Mouse (Mus musculus) limb, embryonic 11.5 days (tissue): ENCODE measurements around the gene Wdr18. TPM values are rescaled to one million over a fixed set of nuclear protein-coding genes. Genes with fewer than 3 reads are reported as not detected.

ENCODE experiments used
- ATAC-seq: fragments of 200-750 bp; cut with Nextera tagmentation; 2 replicates; pipeline ENCODE4 v1.8.0; 2017; ENCODE audit warnings: low read depth; ENCODE audit not compliant: insufficient number of reproducible peaks, low FRiP score, low TSS enrichment
- DNase-seq: peaks from one replicate; pipeline ENCODE4 v3.0.0-alpha.2; 2015; ENCODE audit warnings: low spot score
- H3K27ac ChIP-seq: fragments of 300-500 bp; sonication (generic); replicated peaks from 2 replicates; pipeline ENCODE4 v1.5.1; 2014; ENCODE audit warnings: low read depth, mild to moderate bottlenecking, low read length
- H3K27me3 ChIP-seq: fragments of 300-500 bp; sonication (generic); 2 replicates; pipeline ENCODE4 v1.6.1; 2014; ENCODE audit warnings: mild to moderate bottlenecking, low read length, mixed read lengths; ENCODE audit not compliant: control insufficient read depth, insufficient read depth
- H3K36me3 ChIP-seq: fragments of 300-500 bp; sonication (generic); 2 replicates; pipeline ENCODE4 v1.6.1; 2014; ENCODE audit warnings: mild to moderate bottlenecking, low read length, moderate library complexity, mixed read lengths; ENCODE audit not compliant: control insufficient read depth, insufficient read depth
- H3K4me1 ChIP-seq: fragments of 300-500 bp; sonication (generic); 2 replicates; pipeline ENCODE4 v1.6.1; 2014; ENCODE audit warnings: low read length, mixed read lengths; ENCODE audit not compliant: control insufficient read depth, insufficient read depth
- H3K4me2 ChIP-seq: fragments of 300-500 bp; sonication (generic); 2 replicates; pipeline ENCODE4 v1.6.1; 2014; ENCODE audit warnings: low read depth, mild to moderate bottlenecking, moderate library complexity; ENCODE audit not compliant: severe bottlenecking
- H3K4me3 ChIP-seq: fragments of 300-500 bp; sonication (generic); 2 replicates; pipeline ENCODE4 v1.5.1; 2014; ENCODE audit warnings: low read depth, low read length
- H3K9ac ChIP-seq: fragments of 300-500 bp; sonication (generic); 2 replicates; pipeline ENCODE4 v1.6.1; 2014; ENCODE audit warnings: mild to moderate bottlenecking, low read length
- H3K9me3 ChIP-seq: fragments of 300-500 bp; sonication (generic); 2 replicates; pipeline ENCODE4 v1.6.1; 2016; ENCODE audit warnings: low read length; ENCODE audit not compliant: control insufficient read depth
- WGBS: fragments of 180-500 bp; shearing (Covaris S2); extraction: QIAGEN DNeasy Blood & Tissue Kit; methylation state at CpG from one replicate; pipeline ENCODE4 v1.1.7; 2014; 5-methylcytosine and 5-hydroxymethylcytosine counted together
- polyA plus RNA-seq: library from polyadenylated mRNA; unstranded; fragments of >200 nt; fragmentation: Nextera tagmentation; extraction: Ambion mirVana; gene quantifications from 2 replicates; pipeline ENCODE4 v1.2.1, GENCODE M21; 2014

Gene Wdr18
- polyA plus RNA-seq, 1 experiment from 2014 or later, result 144 TPM

- Histone ChIP-seq H3K9me3 (peaks cover 3% of the 10 kb centered on the region; the same call in 1 of the 2 replicates), H3K4me2 (peak overlapping the region; percentile 95), H3K36me3 (no peaks in the 10 kb centered on the region), H3K4me3 (no peak overlapping the region; the same call in 1 of the 2 replicates), H3K27me3 (peaks cover 54% of the 10 kb centered on the region), H3K9ac (peak overlapping the region; percentile 92; the same call in 1 of the 2 replicates), H3K4me1 (peaks cover 39% of the 10 kb centered on the region), H3K27ac (no peak overlapping the region)
- DNase-seq (no peak), ATAC-seq (no peak)
- whole genome bisulfite sequencing, result 53% methylated on average over 5 of the region's 5 CpGs
These were observed 42.3 kb upstream of the Wdr18 start for GRCm38 (mm10) chr10:79917532-79918100.

DNA sequence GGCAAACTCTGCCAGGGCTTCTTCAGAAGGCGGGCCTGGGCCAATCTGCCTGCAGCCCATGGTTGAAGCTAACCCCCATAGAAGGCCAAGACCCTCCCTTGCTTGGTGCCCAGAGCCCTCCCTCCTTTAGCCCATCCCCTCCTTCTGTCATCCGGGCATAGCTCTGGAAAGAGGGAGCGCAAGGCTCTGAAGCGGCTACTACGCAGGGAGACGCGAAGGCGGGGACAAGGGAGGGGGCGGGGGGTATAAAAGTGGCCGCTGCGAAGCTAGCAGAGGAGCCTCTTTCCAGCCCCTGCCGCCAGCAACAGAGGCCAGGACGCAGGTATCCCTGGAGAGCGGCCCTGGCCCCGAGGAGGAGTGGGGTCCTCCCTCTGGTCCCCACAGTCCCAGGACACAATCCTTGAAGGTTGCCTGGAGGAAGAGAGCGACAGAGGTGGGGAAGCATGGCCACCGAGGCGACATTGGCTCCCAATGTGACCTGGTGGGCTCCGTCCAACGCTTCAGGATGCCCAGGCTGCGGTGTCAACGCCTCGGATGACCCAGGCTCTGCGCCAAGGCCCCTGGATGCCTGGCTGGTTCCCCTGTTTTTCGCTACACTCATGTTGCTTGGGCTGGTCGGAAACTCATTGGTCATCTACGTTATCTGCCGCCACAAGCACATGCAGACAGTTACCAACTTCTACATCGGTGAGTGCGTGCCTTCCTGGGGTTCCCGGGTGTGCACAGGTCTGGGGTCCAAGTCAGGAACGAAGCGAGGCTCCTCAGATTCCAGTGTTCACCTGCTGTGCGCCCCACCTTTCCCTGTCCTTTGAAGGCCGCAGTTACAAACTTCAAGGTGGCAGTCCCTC lies 41.5 kb upstream of the Wdr18 start:
- peaks cover 61% of the 10 kb centered on the region for H3K27me3 ChIP-seq
- H3K9me3 ChIP-seq, result peaks cover 3% of the 10 kb centered on the region; the same call in 1 of the 2 replicates
- peak overlapping the region; percentile 30; the same call in 1 of the 2 replicates for H3K9ac ChIP-seq
- DNase-seq, result peak; percentile 34
- H3K4me2 ChIP-seq, result peak overlapping the region; percentile 37
- no peak for ATAC-seq
- H3K36me3 ChIP-seq, result no peaks in the 10 kb centered on the region
- WGBS, result 5% methylated on average over 35 of the region's 35 CpGs
- H3K4me1 ChIP-seq, result peaks cover 39% of the 10 kb centered on the region
- peak overlapping the region; percentile 20 for H3K4me3 ChIP-seq
- H3K27ac ChIP-seq, result no peak overlapping the region

- peak overlapping the region; percentile 10; the same call in 1 of the 2 replicates for H3K4me3 ChIP-seq
- H3K36me3 ChIP-seq, result no peaks in the 10 kb centered on the region
- ATAC-seq (no peak), DNase-seq (no peak)
- H3K4me1 ChIP-seq, result peaks cover 39% of the 10 kb centered on the region
- H3K9ac ChIP-seq, result no peak overlapping the region
- H3K27ac ChIP-seq, result no peak overlapping the region
- H3K9me3 ChIP-seq, result peaks cover 3% of the 10 kb centered on the region; the same call in 1 of the 2 replicates
- 3% methylated on average over 20 of the region's 21 CpGs for WGBS
- peak overlapping the region; percentile 10; the same call in 1 of the 2 replicates for H3K4me2 ChIP-seq
- peaks cover 61% of the 10 kb centered on the region for H3K27me3 ChIP-seq
These were observed 40.6 kb upstream of the Wdr18 start for GRCm38 (mm10) chr10:79919251-79919849.

- Histone ChIP-seq H3K9ac (no peak overlapping the region; the same call in 1 of the 2 replicates), H3K4me2 (peak overlapping the region; percentile 2; the same call in 1 of the 2 replicates), H3K4me3 (peak overlapping the region; percentile 25), H3K9me3 (peaks cover 3% of the 10 kb centered on the region; the same call in 1 of the 2 replicates), H3K4me1 (peaks cover 39% of the 10 kb centered on the region), H3K27me3 (peaks cover 61% of the 10 kb centered on the region), H3K27ac (no peak overlapping the region), H3K36me3 (no peaks in the 10 kb centered on the region)
- 20% methylated on average over 26 of the region's 26 CpGs for WGBS
- DNase-seq, result peak; percentile 35
- ATAC-seq, result 0 out of 2 replicates have a peak, but pooled peaks have one; percentile 2
These were observed 39.7 kb upstream of the Wdr18 start for GRCm38 (mm10) chr10:79920056-79920890.

DNA sequence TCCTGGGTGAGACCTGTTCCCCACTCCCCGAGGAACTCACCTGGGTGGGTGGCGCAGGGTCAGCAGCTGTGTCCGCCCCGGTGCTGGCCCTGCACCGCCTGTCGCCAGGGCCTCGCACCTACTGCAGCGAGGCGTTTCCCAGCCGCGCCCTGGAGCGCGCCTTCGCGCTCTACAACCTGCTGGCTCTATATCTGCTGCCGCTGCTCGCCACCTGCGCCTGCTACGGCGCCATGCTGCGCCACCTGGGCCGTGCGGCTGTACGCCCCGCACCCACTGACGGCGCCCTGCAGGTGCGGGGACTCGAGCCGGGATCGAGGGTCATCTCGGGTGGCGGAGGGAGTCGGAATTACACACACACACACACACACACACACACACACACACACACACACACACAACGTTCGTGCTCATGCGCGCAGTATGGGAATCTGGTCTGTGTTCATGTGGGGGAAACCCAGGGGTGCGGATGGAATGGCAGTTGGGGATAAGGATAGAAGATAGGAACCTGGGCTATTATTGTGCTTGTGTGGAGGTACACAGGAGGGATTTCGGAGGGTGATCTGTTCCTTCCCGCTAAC lies 38.9 kb upstream of the Wdr18 start, which contains the start of gene R3hdm4:
Gene R3hdm4, minus strand, starts transcription at position 251 of the 578 bp plus-strand sequence.
- H3K4me1 ChIP-seq, result peaks cover 37% of the 10 kb centered on the region
- peaks cover 3% of the 10 kb centered on the region; the same call in 1 of the 2 replicates for H3K9me3 ChIP-seq
- peak within 1 kb of the TSS; percentile 25 for H3K4me3 ChIP-seq
- DNase-seq, result no peak
- no peak within 1 kb of the TSS for H3K27ac ChIP-seq
- no peak for ATAC-seq
- no peaks in the 10 kb centered on the region for H3K36me3 ChIP-seq
- peak within 1 kb of the TSS; percentile 43 for H3K9ac ChIP-seq
- 6% methylated on average over 41 of the region's 41 CpGs for WGBS
- H3K27me3 ChIP-seq, result peaks cover 61% of the 10 kb centered on the region
- peak within 1 kb of the TSS; percentile 45 for H3K4me2 ChIP-seq

DNA sequence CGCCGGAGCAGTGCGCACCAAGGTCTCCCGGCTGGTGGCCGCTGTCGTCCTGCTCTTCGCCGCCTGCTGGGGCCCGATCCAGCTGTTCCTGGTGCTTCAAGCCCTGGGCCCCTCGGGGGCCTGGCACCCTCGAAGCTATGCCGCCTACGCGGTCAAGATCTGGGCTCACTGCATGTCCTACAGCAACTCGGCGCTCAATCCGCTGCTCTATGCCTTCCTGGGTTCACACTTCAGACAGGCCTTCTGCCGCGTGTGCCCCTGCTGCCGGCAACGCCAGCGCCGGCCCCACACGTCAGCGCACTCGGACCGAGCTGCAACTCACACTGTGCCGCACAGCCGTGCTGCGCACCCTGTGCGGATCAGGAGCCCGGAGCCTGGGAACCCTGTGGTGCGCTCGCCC lies 38.4 kb upstream of the Wdr18 start:
- Histone ChIP-seq H3K9me3 (peaks cover 3% of the 10 kb centered on the region; the same call in 1 of the 2 replicates), H3K9ac (peak overlapping the region; percentile 43), H3K27me3 (peaks cover 61% of the 10 kb centered on the region), H3K27ac (no peak overlapping the region), H3K4me3 (peak overlapping the region; percentile 25), H3K36me3 (no peaks in the 10 kb centered on the region), H3K4me1 (peaks cover 39% of the 10 kb centered on the region), H3K4me2 (peak overlapping the region; percentile 45)
- ATAC-seq, result no peak
- DNase-seq, result peak; percentile 49
- WGBS, result 2% methylated on average over 34 of the region's 34 CpGs

DNA sequence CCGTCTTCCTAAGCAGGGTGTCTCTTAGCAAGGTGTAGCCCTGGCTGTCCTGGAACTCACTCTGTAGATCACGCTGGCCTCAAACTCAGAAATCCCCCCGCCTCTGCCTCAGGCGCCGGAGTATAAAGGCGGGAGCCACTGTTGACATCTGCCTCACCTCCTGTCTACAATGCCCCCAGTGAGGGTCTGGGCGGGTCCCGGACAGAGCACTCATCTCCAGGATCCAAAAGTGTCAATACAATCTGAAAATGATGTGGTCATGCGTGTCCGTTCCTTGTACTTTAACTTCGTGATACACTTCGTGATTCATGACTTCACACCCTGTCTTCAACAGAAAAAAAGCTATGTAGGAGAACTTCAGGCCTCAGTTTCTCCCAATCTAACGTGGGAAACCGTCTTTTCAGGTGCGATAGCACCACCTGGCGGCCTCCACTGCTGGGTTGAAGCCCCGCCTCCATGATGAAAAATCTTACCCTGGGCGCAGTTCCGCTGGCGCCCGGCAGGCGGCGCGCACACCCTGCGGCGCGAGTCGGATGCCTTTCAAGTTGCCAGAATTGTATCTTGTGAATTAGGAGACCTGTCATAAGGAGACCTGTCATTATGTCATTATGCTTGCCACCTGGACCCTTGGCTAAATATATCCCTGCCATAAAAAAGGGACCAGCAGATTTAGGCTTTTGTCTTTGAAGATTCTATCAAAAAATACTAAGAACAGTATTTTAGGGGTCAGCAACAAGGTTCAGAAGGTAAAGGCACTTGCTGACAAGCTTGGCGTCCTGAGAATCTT lies 34.8 kb upstream of the Wdr18 start:
- Histone ChIP-seq H3K27ac (no peak overlapping the region), H3K4me1 (peaks cover 32% of the 10 kb centered on the region)

More for the DNA sequence above, 34.8 kb upstream of the Wdr18 start:
- H3K27me3 ChIP-seq, result peaks cover 31% of the 10 kb centered on the region
- no peak overlapping the region for H3K4me3 ChIP-seq
- ATAC-seq, result no peak
- no peaks in the 10 kb centered on the region for H3K36me3 ChIP-seq
- no peak overlapping the region for H3K9ac ChIP-seq
- peak; percentile 96 for DNase-seq
- peaks cover 3% of the 10 kb centered on the region; the same call in 1 of the 2 replicates for H3K9me3 ChIP-seq
- 11% methylated on average over 29 of the region's 29 CpGs for WGBS
- H3K4me2 ChIP-seq, result no peak overlapping the region
